Comparison of ENCODE assay signal across 8 mouse cellular contexts in genomic region chr11:51606447-51607095, GRCm38 (mm10). TPM values are rescaled to one million over a fixed set of nuclear protein-coding genes. Genes with fewer than 3 reads are reported as not detected.
DNase-seq lines count a peak whose midpoint lies in the region; ATAC-seq and TF ChIP-seq lines count a peak whose summit lies in the region.

Gene Hnrnpab (minus strand): TSS chr11:51606847.

- H3K4me3 ChIP-seq in G1E (ENCODE audit: low read depth, low read length), result peak within 1 kb of the TSS; percentile 96
- H3K4me3 ChIP-seq in forebrain, postnatal 0 days (ENCODE audit: low read depth, low read length), result peak within 1 kb of the TSS; percentile 96
- peak within 1 kb of the TSS; percentile 99 for H3K4me3 ChIP-seq in lung, embryonic 15.5 days

- H3K27ac ChIP-seq in forebrain, postnatal 0 days (ENCODE audit: low read depth, low read length), result peak within 1 kb of the TSS; percentile 96
- peak within 1 kb of the TSS; percentile 94 for H3K27ac ChIP-seq in lung, embryonic 15.5 days

- DNase-seq in G1E (ENCODE audit: low spot score), result peak; percentile 96
- peak; percentile 96 for DNase-seq in cerebellum, adult 18-20 months
- peak; percentile 99 for DNase-seq in forebrain, postnatal 0 days
- peak; percentile 98 for DNase-seq in heart, postnatal 4 days
- DNase-seq in layer of hippocampus, adult 8-10 months (ENCODE audit: low spot score in 2 of 2), result peak; percentile 97 to 99
- DNase-seq in ovary, adult 18-20 months (ENCODE audit: low spot score), result peak; percentile 93
- peak; percentile 98 for DNase-seq in thymus, postnatal 0 days (ENCODE audit: low spot score)

- peak within 1 kb of the TSS; percentile 99 for H3K9ac ChIP-seq in forebrain, postnatal 0 days
- peak within 1 kb of the TSS; percentile 99 for H3K9ac ChIP-seq in lung, embryonic 15.5 days

- peaks cover 59% of the 10 kb centered on the region for H3K4me1 ChIP-seq in G1E (ENCODE audit: insufficient read depth, low read depth, low read length)
- H3K4me1 ChIP-seq in forebrain, postnatal 0 days (ENCODE audit: insufficient read depth), result 0 out of 2 replicates have a peak, but pooled peaks cover 10% of the 10 kb centered on the region
- H3K4me1 ChIP-seq in lung, embryonic 15.5 days, result peaks cover 33% of the 10 kb centered on the region

- H3K27me3 ChIP-seq in G1E (ENCODE audit: insufficient read depth, low read length), result no peaks in the 10 kb centered on the region
- no peaks in the 10 kb centered on the region for H3K27me3 ChIP-seq in forebrain, postnatal 0 days (ENCODE audit: insufficient read depth, low read length)
- no peaks in the 10 kb centered on the region for H3K27me3 ChIP-seq in lung, embryonic 15.5 days

- TF ChIP-seq CTCF in G1E (IDR thresholded peaks at IDR 0.05; ENCODE audit: low read depth, low read length), result no peak
- TF ChIP-seq CTCF in forebrain, postnatal 0 days (IDR thresholded peaks at IDR 0.05; ENCODE audit: low read depth), result no peak

- peak; percentile 75 for ATAC-seq in G1E (ENCODE audit: extremely low read depth, insufficient number of reproducible peaks, low FRiP score, poor library complexity, severe bottlenecking)
- ATAC-seq in forebrain, postnatal 0 days, result peak; percentile 97
- peak; percentile 93 for ATAC-seq in lung, embryonic 15.5 days (ENCODE audit: borderline replicate concordance, extremely low read depth, low FRiP score, low TSS enrichment)

- no peaks in the 10 kb centered on the region for H3K9me3 ChIP-seq in G1E (replicated peaks)
- no peaks in the 10 kb centered on the region for H3K9me3 ChIP-seq in forebrain, postnatal 0 days (ENCODE audit: low read length)
- H3K9me3 ChIP-seq in lung, embryonic 15.5 days, result no peaks in the 10 kb centered on the region

- peaks cover 46% of the 10 kb centered on the region for H3K36me3 ChIP-seq in G1E (replicated peaks)
- peaks cover 32% of the 10 kb centered on the region for H3K36me3 ChIP-seq in forebrain, postnatal 0 days (ENCODE audit: insufficient read depth)
- peaks cover 40% of the 10 kb centered on the region for H3K36me3 ChIP-seq in lung, embryonic 15.5 days

- WGBS in forebrain, postnatal 0 days, result 4% methylated on average over 91 of the region's 91 CpGs
- under 1% methylated on average over 83 of the region's 91 CpGs for WGBS in lung, embryonic 15.5 days

- peak within 1 kb of the TSS; percentile 77 for H3K4me2 ChIP-seq in forebrain, postnatal 0 days (ENCODE audit: low read depth)
- H3K4me2 ChIP-seq in lung, embryonic 15.5 days, result peak within 1 kb of the TSS; percentile 80

RNA-seq across cellular contexts. Expression of gene Hnrnpab, which starts in this region (rescaled TPM):
- 504 and 536 TPM in 2 replicates for total RNA-seq in G1E (2014; fragmentation: Nextera tagmentation)
- 669 and 683 TPM in 2 replicates for total RNA-seq in G1E (2017)
- 1,141 and 1,394 TPM in 2 replicates for polyA plus RNA-seq in G1E (2012)
- 324 and 364 TPM in 2 replicates for total RNA-seq in forebrain, postnatal 0 days (2014; rRNA removed)
- polyA plus RNA-seq in forebrain, postnatal 0 days (2015; fragmentation: Nextera tagmentation; extraction: Ambion mirVana), result 350 and 374 TPM in 2 replicates
- 100 to 1,000 TPM; 366 to 372 TPM for total RNA-seq in heart, postnatal 4 days (2021)
- total RNA-seq in layer of hippocampus, adult 8-10 months (2022), result 100 to 1,000 TPM; 123 to 152 (median 135) TPM
- polyA plus RNA-seq in lung, embryonic 15.5 days (2015; fragmentation: Nextera tagmentation; extraction: Ambion mirVana), result 465 and 488 TPM in 2 replicates
- 505 and 542 TPM in 2 replicates for polyA plus RNA-seq in thymus, postnatal 0 days (2015; fragmentation: Nextera tagmentation; extraction: Ambion mirVana)

Comparison
In these comparisons a context has a peak if more than half of its experiments do, and no peak if none do; other contexts are left out.
1. Peak in every context shown above with its lines: DNase-seq, ATAC-seq, H3K4me3 ChIP-seq and H3K27ac ChIP-seq.